Mouse (Mus musculus): ENCODE measurements at regions not wholly inside any gene's neighbourhood (a gene's known extent, or its start where the extent isn't known, plus 50 kb on each side); places are given as distances from the start of the nearest gene placed in this dataset.

- no peak for DNase-seq (ENCODE audit: low spot score)
Measured at GRCm38 (mm10) chr5:39173491-39173890, 296.9 kb upstream of the Clnk start.

GRCm38 (mm10) chr5:39159651-39160050, 283.0 kb upstream of the Clnk start:
- no peak for DNase-seq (ENCODE audit: low spot score)

GRCm38 (mm10) chr5:39155763-39156162, 279.2 kb upstream of the Clnk start:
- DNase-seq (ENCODE audit: low spot score): no peak

GRCm38 (mm10) chr5:39153291-39153794, 276.7 kb upstream of the Clnk start:
- no peak for DNase-seq (ENCODE audit: low spot score)

GRCm38 (mm10) chr5:39151917-39152316, 275.3 kb upstream of the Clnk start:
- no peak for DNase-seq (ENCODE audit: low spot score)

GRCm38 (mm10) chr5:39150891-39151290, 274.3 kb upstream of the Clnk start:
- DNase-seq (ENCODE audit: low spot score): no peak

GRCm38 (mm10) chr5:39145658-39146057, 269.0 kb upstream of the Clnk start:
- DNase-seq (ENCODE audit: low spot score): no peak

GRCm38 (mm10) chr5:39144225-39144624, 267.6 kb upstream of the Clnk start:
- no peak for DNase-seq (ENCODE audit: low spot score)

GRCm38 (mm10) chr5:39143648-39144047, 267.0 kb upstream of the Clnk start:
- peak; percentile 13 for DNase-seq (ENCODE audit: low spot score)

- no peak for DNase-seq (ENCODE audit: low spot score)
Measured at GRCm38 (mm10) chr5:39138375-39138774, 261.8 kb upstream of the Clnk start.

GRCm38 (mm10) chr5:39128931-39129330, 252.3 kb upstream of the Clnk start:
- DNase-seq (ENCODE audit: low spot score): no peak

- DNase-seq (ENCODE audit: low spot score): no peak
Measured at GRCm38 (mm10) chr5:39126833-39127232, 250.2 kb upstream of the Clnk start.

GRCm38 (mm10) chr5:39126270-39126691, 249.7 kb upstream of the Clnk start:
- DNase-seq (ENCODE audit: low spot score): no peak

GRCm38 (mm10) chr5:39110336-39110735, 233.7 kb upstream of the Clnk start:
- DNase-seq (ENCODE audit: low spot score): no peak

GRCm38 (mm10) chr5:39109526-39109925, 232.9 kb upstream of the Clnk start:
- no peak for DNase-seq (ENCODE audit: low spot score)

GRCm38 (mm10) chr5:39099113-39099512, 222.5 kb upstream of the Clnk start:
- no peak for DNase-seq (ENCODE audit: low spot score)

- no peak for DNase-seq (ENCODE audit: low spot score)
Measured at GRCm38 (mm10) chr5:39094875-39095274, 218.3 kb upstream of the Clnk start.

- no peak for DNase-seq (ENCODE audit: low spot score)
Measured at GRCm38 (mm10) chr5:39076555-39077178, 200.1 kb upstream of the Clnk start.

- DNase-seq (ENCODE audit: low spot score): no peak
Measured at GRCm38 (mm10) chr5:39069683-39070082, 193.1 kb upstream of the Clnk start.

GRCm38 (mm10) chr5:39063061-39063460, 186.4 kb upstream of the Clnk start:
- no peak for DNase-seq (ENCODE audit: low spot score)

GRCm38 (mm10) chr5:39052490-39053250, 176.1 kb upstream of the Clnk start:
- DNase-seq (ENCODE audit: low spot score): no peak

- no peak for DNase-seq (ENCODE audit: low spot score)
Measured at GRCm38 (mm10) chr5:39050512-39050911, 173.9 kb upstream of the Clnk start.

- DNase-seq (ENCODE audit: low spot score): no peak
Measured at GRCm38 (mm10) chr5:39049141-39049540, 172.5 kb upstream of the Clnk start.

- no peak for DNase-seq (ENCODE audit: low spot score)
Measured at GRCm38 (mm10) chr5:39040467-39040866, 163.9 kb upstream of the Clnk start.

All from ovary, postnatal 14 days (tissue).